Mouse (Mus musculus) layer of hippocampus, postnatal 10 days (tissue): ENCODE measurements around the gene Glipr1l3. TPM values are rescaled to one million over a fixed set of nuclear protein-coding genes. Genes with fewer than 3 reads are reported as not detected.
A peak's percentile ranks its signal among the peaks of the same experiment; 100 is the strongest.
"Not testable (repeated sequence)": the region's sequence is repeated elsewhere in the genome, so short reads cannot be mapped to it uniquely, and the experiment has no call there.

Experiments used
- DNase-seq, 2 experiments: peaks; one replicate each; pipeline ENCODE4 v3.0.0; 2021; ENCODE audit warnings: low spot score in 2 of 2
- long read RNA-seq: library from polyadenylated mRNA; stranded (forward); transcript quantifications from one replicate; pipeline ENCODE4 v2.0.0, GENCODE M21; 2023
- total RNA-seq, 2 experiments: library from RNA; stranded (reverse); gene quantifications; 2 replicates each; pipeline ENCODE4 v1.2.3; 2021

Gene Glipr1l3
- total RNA-seq = not detected
- long read RNA-seq = 0 reads

GRCm38 (mm10) chr10:112159882-112160560 is at the start of gene Glipr1l3:
Gene Glipr1l3 (minus strand): TSS chr10:112160327.
- DNase-seq = peak; percentile 92 to 93

GRCm38 (mm10) chr10:112203463-112203862 is 43.3 kb upstream of the Glipr1l3 start:
- DNase-seq = peak; percentile 55 to 61

- not testable (repeated sequence) for DNase-seq
Measured at GRCm38 (mm10) chr10:112193919-112194318, 33.8 kb upstream of the Glipr1l3 start.

- DNase-seq = not testable (repeated sequence)
Measured at GRCm38 (mm10) chr10:112177027-112177426, 16.9 kb upstream of the Glipr1l3 start.

GRCm38 (mm10) chr10:112163168-112163766 is 3.1 kb upstream of the Glipr1l3 start, which contains the start of gene Caps2:
Gene Caps2 (plus strand): TSS chr10:112163621.
- DNase-seq = peak; percentile 11 to 26

GRCm38 (mm10) chr10:112139834-112140233 is 20.3 kb downstream of the Glipr1l3 start:
- DNase-seq = no peak

- DNase-seq = no peak
Measured at GRCm38 (mm10) chr10:112138871-112139430, 21.2 kb downstream of the Glipr1l3 start.

- DNase-seq = peak; percentile 33 to 54
Measured at GRCm38 (mm10) chr10:112138050-112138870, 21.9 kb downstream of the Glipr1l3 start.

GRCm38 (mm10) chr10:112132194-112132593 is 27.9 kb downstream of the Glipr1l3 start:
- DNase-seq = no peak

GRCm38 (mm10) chr10:112127682-112128230 is 32.4 kb downstream of the Glipr1l3 start:
- DNase-seq = not testable (repeated sequence)

GRCm38 (mm10) chr10:112125090-112125489 is 35.0 kb downstream of the Glipr1l3 start:
- not testable (repeated sequence) for DNase-seq

- DNase-seq = no peak
Measured at GRCm38 (mm10) chr10:112110401-112110800, 49.7 kb downstream of the Glipr1l3 start.

GRCm38 (mm10) chr10:112105785-112106184 is 54.3 kb downstream of the Glipr1l3 start:
- DNase-seq = peak; percentile 70 to 73

Other genes with a start within 250 kb of the Glipr1l3 start
- 10 to 100 TPM; 31.7 to 33.4 TPM for gene Krr1, start 187.7 kb downstream of the Glipr1l3 start, total RNA-seq
- gene Glipr1, start 157.7 kb downstream of the Glipr1l3 start, total RNA-seq = 1 to 10 TPM; 1.9 to 2.3 TPM
- not detected for gene Glipr1l1, start 100.1 kb downstream of the Glipr1l3 start, total RNA-seq
- gene Glipr1l2, start 77.0 kb downstream of the Glipr1l3 start, total RNA-seq = not detected
- under 1 TPM; 0.50 to 0.62 TPM for gene Caps2, start 3.3 kb upstream of the Glipr1l3 start, total RNA-seq
- 10 to 100 TPM; 39.9 to 41.4 TPM for gene Kcnc2, start 110.8 kb upstream of the Glipr1l3 start, total RNA-seq